Mouse (Mus musculus) adrenal gland, postnatal 10 days (tissue): ENCODE measurements around the gene Ccdc69. TPM values are rescaled to one million over a fixed set of nuclear protein-coding genes. Genes with fewer than 3 reads are reported as not detected.
"Not testable (repeated sequence)": the region's sequence is repeated elsewhere in the genome, so short reads cannot be mapped to it uniquely, and the experiment has no call there.

ENCODE experiments used
- DNase-seq: peaks from one replicate; pipeline ENCODE4 v3.0.0; 2021; ENCODE audit warnings: mixed read lengths
- long read RNA-seq, 2 experiments: library from polyadenylated mRNA; stranded (forward); transcript quantifications; one replicate each; pipeline ENCODE4 v2.0.0; 2021
- total RNA-seq, 2 experiments: library from RNA; stranded (reverse); gene quantifications; 2 replicates each; pipeline ENCODE4 v1.2.3; 2021

Gene Ccdc69
- total RNA-seq = 1 to 10 TPM; 7.3 to 7.8 TPM
- long read RNA-seq, experiment 1, transcript Ccdc69-201 (7 exons, 1,402 nt) = major isoform, 7 of 9 reads
- long read RNA-seq, experiment 1, partial matches to known transcripts = 0 of 9 reads
- long read RNA-seq, experiment 1, other reads (novel, unspliced or antisense) = 1 of 9 reads
- long read RNA-seq, experiment 2, transcript Ccdc69-201 (7 exons, 1,402 nt) = major isoform, 6 of 10 reads
- long read RNA-seq, experiment 2, partial matches to known transcripts = 2 of 10 reads
- long read RNA-seq, experiment 2, other reads (novel, unspliced or antisense) = 2 of 10 reads

GRCm38 (mm10) chr11:55077331-55078231 is at the start of gene Ccdc69:
Ccdc69 (minus strand) TSS chr11:55078131.
- peak; percentile 80 for DNase-seq

- DNase-seq = no peak
These were observed 48.7 kb upstream of the Ccdc69 start for GRCm38 (mm10) chr11:55126663-55127062.

- DNase-seq = no peak
These were observed 43.5 kb upstream of the Ccdc69 start for GRCm38 (mm10) chr11:55121430-55121829.

- no peak for DNase-seq
These were observed 42.9 kb upstream of the Ccdc69 start for GRCm38 (mm10) chr11:55120821-55121271.

GRCm38 (mm10) chr11:55120279-55120678 is 42.3 kb upstream of the Ccdc69 start:
- DNase-seq = no peak

GRCm38 (mm10) chr11:55117031-55117430 is 39.1 kb upstream of the Ccdc69 start:
- no peak for DNase-seq

GRCm38 (mm10) chr11:55116004-55116403 is 38.1 kb upstream of the Ccdc69 start:
- peak; percentile 42 for DNase-seq

GRCm38 (mm10) chr11:55114291-55114690 is 36.4 kb upstream of the Ccdc69 start:
- DNase-seq = no peak

GRCm38 (mm10) chr11:55113861-55114250 is 35.9 kb upstream of the Ccdc69 start:
- not testable (repeated sequence) for DNase-seq

GRCm38 (mm10) chr11:55113209-55113860 is 35.4 kb upstream of the Ccdc69 start:
- DNase-seq = no peak

GRCm38 (mm10) chr11:55110566-55111169 is 32.7 kb upstream of the Ccdc69 start:
- peak; percentile 37 for DNase-seq

- DNase-seq = no peak
These were observed 31.8 kb upstream of the Ccdc69 start for GRCm38 (mm10) chr11:55109521-55110300.

GRCm38 (mm10) chr11:55106636-55107035 is 28.7 kb upstream of the Ccdc69 start:
- DNase-seq = no peak

- no peak for DNase-seq
These were observed 27.5 kb upstream of the Ccdc69 start for GRCm38 (mm10) chr11:55105389-55105788.

- DNase-seq = peak; percentile 62
These were observed 25.3 kb upstream of the Ccdc69 start for GRCm38 (mm10) chr11:55103229-55103628.

- no peak for DNase-seq
These were observed 24.1 kb upstream of the Ccdc69 start for GRCm38 (mm10) chr11:55102015-55102414.

- no peak for DNase-seq
These were observed 21.9 kb upstream of the Ccdc69 start for GRCm38 (mm10) chr11:55099868-55100267.

- no peak for DNase-seq
These were observed 21.3 kb upstream of the Ccdc69 start for GRCm38 (mm10) chr11:55099019-55099771.

- DNase-seq = no peak
These were observed 20.4 kb upstream of the Ccdc69 start for GRCm38 (mm10) chr11:55098189-55098915.
